In genomic region chr12:3537616-3538015, GRCm38 (mm10) we compare ENCODE assay signal across 9 mouse cellular contexts. TPM values are rescaled to one million over a fixed set of nuclear protein-coding genes. Genes with fewer than 3 reads are reported as not detected.
DNase-seq lines count a peak whose midpoint lies in the region; ATAC-seq and TF ChIP-seq lines count a peak whose summit lies in the region.
"Had no signal": no experiment of that assay in that cellular context is flagged by ENCODE, and none has a peak within 500 bp of the region (broad histone marks: within the 10 kb centered on the region; RNA-seq: fewer than 3 reads in every experiment).

No protein-coding gene starts in this region.

- no peak overlapping the region for H3K9ac ChIP-seq in embryonic facial prominence, embryonic 15.5 days
- H3K9ac ChIP-seq in limb, embryonic 15.5 days = no peak overlapping the region
- H3K9ac ChIP-seq: midbrain, embryonic 12.5 days had no signal

- peak overlapping the region; percentile 68; the same call in 1 of the 2 replicates for H3K27ac ChIP-seq in embryonic facial prominence, embryonic 15.5 days (replicated peaks)
- peak overlapping the region; percentile 17; the same call in 1 of the 2 replicates for H3K27ac ChIP-seq in limb, embryonic 15.5 days
- H3K27ac ChIP-seq: midbrain, embryonic 12.5 days had no signal

- intact Hi-C loops in left cerebral cortex, postnatal 25 days (cut with DNase I) = no loop called here

- no peaks in the 10 kb centered on the region for H3K9me3 ChIP-seq in embryonic facial prominence, embryonic 15.5 days (replicated peaks)
- no peaks in the 10 kb centered on the region for H3K9me3 ChIP-seq in limb, embryonic 15.5 days
- H3K9me3 ChIP-seq: midbrain, embryonic 12.5 days had no signal

- ATAC-seq in Patski = peak; percentile 87
- peak; percentile 70 for ATAC-seq in embryonic facial prominence, embryonic 15.5 days (ENCODE audit: insufficient number of reproducible peaks, low FRiP score, low TSS enrichment, low read depth)
- ATAC-seq in limb, embryonic 15.5 days (ENCODE audit: insufficient number of reproducible peaks, low FRiP score, low TSS enrichment, low read depth) = no peak
- ATAC-seq: inflammation-experienced regulatory T-cells, adult 6 months had no signal

- no peaks in the 10 kb centered on the region for H3K36me3 ChIP-seq in embryonic facial prominence, embryonic 15.5 days
- no peaks in the 10 kb centered on the region for H3K36me3 ChIP-seq in limb, embryonic 15.5 days
- H3K36me3 ChIP-seq: midbrain, embryonic 12.5 days had no signal

- CTCF ChIA-PET in Patski (lab: Charles Lee) = interaction anchor here (1.7 kb wide), 1 partner anchor 12 kb away, joined by 3 read pairs; no protein-coding TSS in a partner anchor

- no peak overlapping the region for H3K4me2 ChIP-seq in embryonic facial prominence, embryonic 15.5 days (replicated peaks)
- H3K4me2 ChIP-seq in limb, embryonic 15.5 days = no peak overlapping the region
- H3K4me2 ChIP-seq: midbrain, embryonic 12.5 days had no signal

- DNase-seq in layer of hippocampus, postnatal 10 days (ENCODE audit: low spot score in 2 of 2) = peak; percentile 62 to 64
- no peak for DNase-seq in layer of hippocampus, postnatal 25 days (ENCODE audit: extremely low spot score in 1 of 2, low spot score in 1 of 2)
- peak; percentile 57 for DNase-seq in Patski (ENCODE audit: low read depth, low spot score)
- no peak for DNase-seq in adrenal gland, postnatal 25 days
- DNase-seq in left cerebral cortex, postnatal 25 days (ENCODE audit: low spot score in 2 of 2) = no peak

- 35% methylated on average over 3 of the region's 3 CpGs for WGBS in embryonic facial prominence, embryonic 15.5 days
- WGBS in limb, embryonic 15.5 days = 43% methylated on average over 3 of the region's 3 CpGs

- H3K4me3 ChIP-seq in embryonic facial prominence, embryonic 15.5 days (replicated peaks) = no peak overlapping the region
- no peak overlapping the region for H3K4me3 ChIP-seq in limb, embryonic 15.5 days
- H3K4me3 ChIP-seq: midbrain, embryonic 12.5 days had no signal

- H3K27me3 ChIP-seq in Patski = no peaks in the 10 kb centered on the region
- H3K27me3 ChIP-seq in embryonic facial prominence, embryonic 15.5 days = no peaks in the 10 kb centered on the region
- H3K27me3 ChIP-seq in limb, embryonic 15.5 days = no peaks in the 10 kb centered on the region
- H3K27me3 ChIP-seq: midbrain, embryonic 12.5 days had no signal

- no peak for TF ChIP-seq CTCF in Patski (IDR thresholded peaks at IDR 0.05)

- in situ Hi-C loops in Patski (cut with MboI; ENCODE audit: low pct_unique_long_range_greater_than_20kb) = no loop called here

- H3K4me1 ChIP-seq in embryonic facial prominence, embryonic 15.5 days = 0 out of 2 replicates have a peak, but pooled peaks cover 8% of the 10 kb centered on the region
- H3K4me1 ChIP-seq in limb, embryonic 15.5 days = peaks cover 7% of the 10 kb centered on the region
- H3K4me1 ChIP-seq: midbrain, embryonic 12.5 days had no signal

- POLR2A ChIA-PET in Patski (lab: Charles Lee) = no interaction called here

RNA-seq across cellular contexts. Expression of gene Dtnb, which starts 34.6 kb away (rescaled TPM):
- total RNA-seq in layer of hippocampus, postnatal 10 days (2021) = 100 to 1,000 TPM in 1 of 2 experiments, 10 to 100 TPM in 1; 93.5 to 122 TPM
- 100 to 1,000 TPM; 114 to 118 TPM for total RNA-seq in layer of hippocampus, postnatal 25 days (2021)
- polyA plus RNA-seq in Patski (2021) = 110 TPM
- 40.5 and 41.5 TPM in 2 replicates for polyA plus RNA-seq in embryonic facial prominence, embryonic 15.5 days (2015; fragmentation: Nextera tagmentation; extraction: Ambion mirVana)
- 24.5 and 28.6 TPM in 2 replicates for polyA plus RNA-seq in limb, embryonic 15.5 days (2015; fragmentation: Nextera tagmentation; extraction: Ambion mirVana)
- 41.0 and 44.0 TPM in 2 replicates for total RNA-seq in adrenal gland, postnatal 25 days (2021)
- total RNA-seq in left cerebral cortex, postnatal 25 days (2021) = 100 to 1,000 TPM; 105 to 112 TPM

Comparison
In these comparisons a context has a peak if more than half of its experiments do, and no peak if none do; other contexts are left out.
1. DNase-seq: peak in layer of hippocampus, postnatal 10 days (2 of 2) and Patski (single experiment); none in layer of hippocampus, postnatal 25 days (0 of 2), adrenal gland, postnatal 25 days (single experiment) and left cerebral cortex, postnatal 25 days (0 of 2).